Mouse (Mus musculus): ENCODE data around the gene Nectin4.

Nectin4 gene

DNA sequence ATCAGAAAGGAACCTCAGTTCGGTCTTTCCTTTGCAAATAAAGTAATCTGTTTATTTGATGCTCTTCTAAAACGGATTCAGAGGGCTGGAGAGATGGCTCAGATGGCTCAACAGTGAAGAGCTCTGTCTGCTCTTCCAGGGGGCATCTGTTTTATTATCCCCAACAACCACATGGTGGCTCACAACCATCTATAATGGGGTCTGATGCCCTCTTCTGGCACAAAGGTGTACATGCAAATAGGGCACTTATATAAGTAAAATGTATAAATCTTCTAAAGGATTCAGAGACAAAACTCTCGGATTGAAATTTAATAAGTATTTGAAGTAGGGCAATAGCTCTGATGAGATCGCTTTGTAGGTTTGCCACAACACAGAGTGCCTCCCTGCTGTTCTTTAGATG lies 11.5 kb upstream of the Nectin4 start:
- DNase-seq (ENCODE audit: low read depth in 2 of 2, low spot score in 2 of 2): peak; percentile 47 to 55

DNA sequence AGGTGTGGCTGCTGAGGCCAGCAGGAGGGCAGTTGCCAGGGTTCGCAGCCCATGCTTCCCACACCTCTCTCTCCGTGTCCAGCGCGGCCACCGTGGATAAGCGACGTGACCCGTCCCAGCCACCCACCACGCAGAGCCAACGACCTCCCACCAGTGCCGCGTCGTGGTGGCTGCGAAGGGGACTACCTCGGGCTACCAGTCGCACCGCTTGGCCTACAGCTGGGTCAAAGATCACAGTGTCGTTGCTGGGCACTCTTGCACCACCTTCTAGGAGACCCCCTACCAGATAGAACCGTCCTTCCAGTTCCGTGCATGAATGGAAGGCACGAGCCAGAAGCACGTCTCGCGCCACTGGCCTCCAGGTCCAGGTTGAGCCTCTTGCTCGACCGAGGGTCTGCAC lies 9.6 kb upstream of the Nectin4 start:
- DNase-seq (ENCODE audit: low read depth in 2 of 2, low spot score in 2 of 2): no peak

DNA sequence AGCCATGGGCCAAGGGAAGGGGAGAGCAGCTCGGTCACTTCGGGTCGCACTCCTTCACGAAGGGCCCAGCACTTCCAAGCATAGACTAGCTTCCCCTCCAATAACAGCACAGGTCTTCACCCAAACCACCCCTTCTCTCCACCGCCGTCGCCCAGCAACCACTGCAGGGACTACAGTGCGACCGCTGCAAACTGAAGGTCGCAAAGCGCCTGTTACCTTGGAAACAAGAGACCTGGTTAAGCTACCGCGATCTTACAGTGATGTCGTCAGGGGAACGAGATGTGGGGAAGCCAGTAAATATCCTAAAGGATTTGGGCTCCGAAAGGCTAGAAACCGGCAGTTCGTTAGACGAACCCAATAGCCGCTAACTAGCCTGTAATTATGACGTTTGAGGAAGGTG lies 9.2 kb upstream of the Nectin4 start, which contains the start of gene Klhdc9:
TSS of gene Klhdc9 (minus strand) at position 143 of the 400 bp plus-strand sequence.
- DNase-seq (ENCODE audit: low read depth in 2 of 2, low spot score in 2 of 2): peak; percentile 87 to 93

DNA sequence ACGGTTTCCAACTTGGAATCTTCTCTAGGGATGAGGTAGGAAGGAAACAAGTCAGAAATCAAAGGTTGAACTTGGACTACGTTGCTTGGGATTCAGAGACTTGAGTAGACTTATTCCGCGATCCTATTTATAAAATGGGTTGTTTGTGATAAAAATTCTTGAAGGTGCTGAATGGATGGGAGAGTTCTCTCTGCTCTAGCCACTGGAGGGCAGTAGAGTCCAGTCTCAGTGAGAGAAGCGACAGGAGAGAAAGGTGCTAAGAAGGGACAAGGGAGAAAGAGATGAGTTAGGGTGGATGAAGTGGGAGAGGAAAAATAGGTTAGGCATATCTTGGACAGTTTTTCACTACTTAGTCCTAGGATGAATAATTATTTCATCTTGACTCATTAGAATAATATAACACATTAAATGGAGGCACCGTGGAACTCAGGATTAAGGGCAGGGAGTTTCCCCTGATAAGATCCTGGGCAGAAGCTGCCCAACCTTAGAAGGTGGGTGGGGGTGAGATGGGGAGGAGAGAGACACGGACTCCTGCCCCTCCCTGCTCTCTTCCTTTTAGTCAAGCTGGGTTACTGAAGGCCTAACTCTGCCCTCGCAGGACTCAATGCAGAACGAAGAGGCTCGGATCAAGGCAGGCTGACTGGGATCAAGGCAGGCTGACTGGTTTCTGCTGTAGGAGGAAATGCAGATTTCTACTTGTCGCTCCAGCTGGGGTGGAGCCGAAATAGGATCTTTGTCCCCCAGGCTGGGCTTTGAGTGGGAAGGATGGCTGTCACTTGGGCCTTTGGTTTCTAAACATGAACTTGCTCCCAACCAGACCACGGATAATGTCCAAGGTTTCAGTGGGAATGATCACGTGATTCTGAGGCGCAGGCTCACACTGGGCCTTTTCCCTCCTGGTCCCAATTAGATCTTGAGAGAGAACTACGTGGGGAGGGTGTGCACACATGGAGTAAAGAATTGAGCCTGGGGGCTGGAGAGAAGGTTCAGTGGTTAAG lies 8.5 kb upstream of the Nectin4 start:
- peak; percentile 63 to 75 for DNase-seq (ENCODE audit: low read depth in 2 of 2, low spot score in 2 of 2)

DNA sequence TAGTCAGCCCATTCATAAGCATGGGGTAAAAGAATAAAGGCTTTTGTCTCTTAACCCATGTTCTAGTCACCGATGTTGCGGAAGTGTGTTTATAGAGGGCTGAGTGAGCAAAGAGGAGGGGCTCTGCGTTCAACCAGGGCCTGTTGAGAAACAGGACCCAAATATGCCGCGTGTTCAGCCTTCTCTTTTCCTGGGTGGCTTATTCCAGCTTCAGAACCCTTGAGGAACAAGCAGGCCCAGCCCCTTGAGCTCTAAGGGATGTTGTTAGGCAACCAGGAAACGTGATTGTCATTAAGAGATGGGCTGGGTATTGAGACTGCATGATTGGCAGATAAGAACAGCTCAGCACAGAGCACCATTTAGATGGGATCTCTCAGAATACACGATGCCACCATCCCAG lies 4.0 kb upstream of the Nectin4 start:
- no peak for DNase-seq (ENCODE audit: low read depth in 2 of 2, low spot score in 2 of 2)

DNA sequence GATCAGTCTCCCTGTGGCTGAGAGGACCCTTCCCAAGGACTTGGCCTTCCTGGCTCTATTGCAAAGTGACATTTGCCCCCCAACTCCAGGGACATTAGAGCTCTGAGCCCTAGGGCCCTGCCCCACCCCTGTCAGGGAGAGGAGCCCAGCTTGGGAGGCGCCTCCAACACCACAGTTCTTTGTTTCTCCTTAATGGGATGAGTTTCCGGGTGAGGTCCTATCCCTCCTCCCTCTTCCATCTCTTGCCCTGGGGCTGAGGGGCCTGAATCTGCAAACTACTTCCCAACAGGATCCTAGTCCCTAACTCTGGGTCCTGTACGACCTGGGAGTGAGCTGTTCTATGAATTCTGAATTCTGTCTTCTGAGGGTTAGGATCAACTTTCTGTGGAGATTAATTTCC lies 3.0 kb downstream of the Nectin4 start:
- DNase-seq (ENCODE audit: low read depth in 2 of 2, low spot score in 2 of 2): no peak

DNA sequence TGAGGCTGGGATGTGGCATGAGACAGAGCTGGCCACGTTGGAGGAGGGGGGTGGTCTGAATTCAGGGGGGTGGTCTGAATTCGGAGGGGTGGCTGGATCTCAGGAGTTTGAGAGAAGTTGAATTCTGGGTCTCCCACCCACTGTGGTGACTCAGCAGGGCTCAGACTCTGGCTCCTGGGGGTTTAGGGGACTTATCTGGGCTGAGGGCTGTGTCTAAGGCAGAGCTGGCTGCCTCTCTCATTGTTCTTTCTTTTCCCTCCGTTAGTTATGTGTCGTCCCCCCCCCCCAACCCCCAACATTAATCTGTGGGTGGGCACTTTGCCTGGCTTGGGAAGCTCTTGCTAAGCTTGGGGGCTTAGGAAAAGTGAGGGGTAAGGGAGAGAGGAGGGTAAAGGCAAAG lies 4.0 kb downstream of the Nectin4 start:
- DNase-seq (ENCODE audit: low read depth in 2 of 2, low spot score in 2 of 2): no peak

DNA sequence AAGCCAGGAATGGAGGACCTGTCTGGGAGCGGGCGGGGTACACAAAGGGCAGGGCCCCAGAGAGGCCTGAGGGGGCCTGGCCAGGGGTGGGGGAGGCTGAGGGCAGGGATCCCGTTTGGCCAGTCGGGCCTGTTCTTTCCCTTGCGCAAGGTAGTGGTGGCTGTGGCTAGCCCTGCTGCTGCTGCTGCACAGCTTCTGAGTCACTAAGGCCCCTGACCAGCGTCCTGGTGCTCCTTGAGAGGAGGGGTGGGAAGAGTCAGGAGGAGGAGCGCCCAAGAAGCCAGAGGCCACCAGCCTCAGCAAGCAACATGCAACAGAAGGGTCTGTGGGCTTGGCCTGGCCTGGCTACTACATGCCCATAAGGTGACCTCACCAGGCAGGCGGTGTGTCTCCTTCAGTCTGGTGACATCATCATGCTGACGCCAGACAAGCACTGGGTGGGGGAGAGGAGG lies 5.8 kb downstream of the Nectin4 start:
- DNase-seq (ENCODE audit: low read depth in 2 of 2, low spot score in 2 of 2): no peak

DNA sequence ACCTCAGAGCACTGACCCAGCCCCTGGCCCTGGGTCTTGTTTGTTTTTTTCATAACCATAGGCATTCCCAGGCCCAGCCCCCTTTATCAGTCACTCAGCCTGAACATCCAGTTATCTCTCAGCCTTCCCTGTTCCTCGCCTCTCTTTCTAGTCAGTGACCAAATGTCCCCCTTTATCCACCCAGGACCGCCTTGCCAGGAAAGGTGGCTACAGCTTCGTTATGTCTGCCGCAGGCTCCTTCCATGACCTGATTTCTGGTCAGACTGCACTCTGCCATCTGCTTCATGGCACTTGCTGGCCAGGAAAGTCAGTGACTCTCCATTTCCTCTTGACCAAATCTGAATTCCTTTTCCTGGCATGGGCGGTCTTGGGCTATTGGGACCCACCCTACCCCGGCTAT lies 8.4 kb downstream of the Nectin4 start:
- no peak for DNase-seq (ENCODE audit: low read depth in 2 of 2, low spot score in 2 of 2)

DNA sequence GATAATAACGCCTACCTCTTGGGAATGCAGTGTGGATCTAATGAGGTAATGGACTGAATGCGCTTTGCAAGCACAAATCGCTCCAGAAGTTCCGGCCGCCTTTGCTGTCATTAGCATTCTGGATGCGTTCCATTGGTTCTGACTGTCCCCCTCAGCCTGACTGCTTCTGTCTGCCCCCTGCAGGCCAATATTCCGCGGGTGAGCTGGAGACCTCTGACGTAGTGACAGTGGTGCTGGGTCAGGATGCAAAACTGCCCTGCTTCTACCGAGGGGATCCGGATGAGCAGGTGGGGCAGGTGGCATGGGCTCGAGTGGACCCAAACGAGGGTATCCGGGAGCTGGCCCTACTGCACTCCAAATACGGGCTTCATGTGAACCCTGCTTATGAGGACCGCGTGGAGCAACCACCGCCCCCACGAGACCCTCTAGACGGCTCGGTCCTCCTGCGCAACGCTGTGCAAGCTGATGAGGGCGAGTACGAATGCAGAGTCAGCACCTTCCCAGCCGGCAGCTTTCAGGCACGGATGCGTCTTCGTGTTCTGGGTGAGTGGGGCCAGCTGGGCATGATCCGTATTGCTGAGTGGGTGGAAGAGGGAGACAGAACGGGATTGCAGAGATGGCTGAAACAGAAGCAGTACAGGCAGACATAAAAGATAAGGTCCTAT lies 10.2 kb downstream of the Nectin4 start:
- DNase-seq (ENCODE audit: low read depth in 2 of 2, low spot score in 2 of 2): peak; percentile 75 to 87

DNA sequence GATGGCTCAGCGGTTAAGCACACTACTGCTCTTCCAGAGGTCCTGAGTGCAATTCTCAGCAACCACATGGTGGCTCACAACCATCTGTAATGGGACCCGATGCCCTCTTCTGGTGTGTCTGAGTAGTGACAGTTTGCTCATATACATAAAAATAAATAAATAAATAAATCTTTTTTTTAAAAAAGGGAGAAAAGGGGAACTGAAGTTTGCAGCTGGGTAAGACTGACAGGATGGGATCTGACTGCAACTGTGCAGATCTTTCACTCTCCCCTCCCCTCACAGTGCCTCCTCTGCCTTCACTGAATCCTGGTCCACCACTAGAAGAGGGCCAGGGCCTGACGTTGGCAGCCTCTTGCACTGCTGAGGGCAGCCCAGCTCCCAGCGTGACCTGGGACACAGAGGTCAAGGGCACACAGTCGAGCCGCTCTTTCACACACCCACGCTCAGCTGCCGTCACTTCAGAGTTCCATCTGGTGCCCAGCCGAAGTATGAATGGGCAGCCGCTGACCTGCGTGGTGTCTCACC lies 12.3 kb downstream of the Nectin4 start:
- no peak for DNase-seq (ENCODE audit: low read depth in 2 of 2, low spot score in 2 of 2)

DNA sequence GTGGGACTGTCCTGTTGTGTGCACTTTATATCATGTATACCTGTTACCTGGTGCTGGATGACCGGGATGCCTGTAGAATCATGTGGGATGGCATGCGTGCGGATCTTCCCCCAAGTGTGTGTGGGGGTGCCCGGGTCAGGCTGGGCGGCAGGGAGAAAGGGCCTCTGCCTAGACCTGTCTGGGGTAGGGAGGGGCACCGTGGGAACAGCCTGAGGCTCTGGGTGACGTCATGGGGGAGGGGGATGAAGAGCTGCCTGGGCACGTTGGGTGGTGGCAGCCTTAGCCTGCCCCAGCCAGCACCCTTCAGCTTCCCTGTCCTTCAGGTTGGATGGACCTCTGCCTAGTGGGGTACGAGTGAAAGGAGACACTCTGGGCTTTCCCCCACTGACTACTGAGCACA lies 14.5 kb downstream of the Nectin4 start:
- DNase-seq (ENCODE audit: low read depth in 2 of 2, low spot score in 2 of 2): no peak

DNA sequence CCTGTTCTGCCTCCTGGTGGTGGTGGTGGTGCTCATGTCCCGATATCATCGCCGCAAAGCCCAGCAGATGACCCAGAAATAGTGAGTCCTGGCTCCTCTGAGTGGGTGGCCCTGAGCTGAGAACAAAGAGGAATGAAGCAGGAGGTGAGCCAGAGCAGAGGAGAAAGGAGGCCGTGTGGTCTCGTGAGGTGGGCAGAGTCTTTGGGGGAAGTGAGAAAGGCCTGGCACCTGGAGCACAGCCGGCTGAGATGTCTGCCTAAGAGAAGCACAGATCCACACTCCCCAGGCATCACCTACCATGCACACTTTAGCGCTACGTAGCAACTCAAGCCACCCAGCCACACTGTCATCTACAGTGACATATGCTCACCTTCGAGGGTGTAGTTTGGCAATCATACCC lies 15.3 kb downstream of the Nectin4 start:
- DNase-seq (ENCODE audit: low read depth in 2 of 2, low spot score in 2 of 2): no peak

DNA sequence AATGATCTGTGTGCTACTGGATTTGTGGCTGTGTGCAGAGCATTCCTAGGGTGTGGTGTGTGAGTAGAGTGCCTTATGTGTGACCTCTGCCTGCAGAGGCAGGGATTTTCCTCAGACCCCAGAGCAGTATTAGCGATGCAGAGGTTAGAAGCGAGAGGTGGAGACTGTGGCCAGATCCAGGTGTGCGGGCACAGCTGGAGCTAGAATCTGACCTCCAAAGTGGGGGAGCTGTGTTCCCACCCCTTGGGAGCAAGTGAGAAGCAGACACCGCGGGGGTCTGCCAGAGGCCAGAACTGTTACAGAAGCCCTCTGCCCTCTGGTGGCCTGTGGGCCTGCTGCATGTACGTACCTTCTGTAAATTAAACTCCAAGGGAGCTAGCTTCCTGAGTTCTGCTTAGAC lies 17.2 kb downstream of the Nectin4 start:
- peak; percentile 31 to 39 for DNase-seq (ENCODE audit: low read depth in 2 of 2, low spot score in 2 of 2)

DNA sequence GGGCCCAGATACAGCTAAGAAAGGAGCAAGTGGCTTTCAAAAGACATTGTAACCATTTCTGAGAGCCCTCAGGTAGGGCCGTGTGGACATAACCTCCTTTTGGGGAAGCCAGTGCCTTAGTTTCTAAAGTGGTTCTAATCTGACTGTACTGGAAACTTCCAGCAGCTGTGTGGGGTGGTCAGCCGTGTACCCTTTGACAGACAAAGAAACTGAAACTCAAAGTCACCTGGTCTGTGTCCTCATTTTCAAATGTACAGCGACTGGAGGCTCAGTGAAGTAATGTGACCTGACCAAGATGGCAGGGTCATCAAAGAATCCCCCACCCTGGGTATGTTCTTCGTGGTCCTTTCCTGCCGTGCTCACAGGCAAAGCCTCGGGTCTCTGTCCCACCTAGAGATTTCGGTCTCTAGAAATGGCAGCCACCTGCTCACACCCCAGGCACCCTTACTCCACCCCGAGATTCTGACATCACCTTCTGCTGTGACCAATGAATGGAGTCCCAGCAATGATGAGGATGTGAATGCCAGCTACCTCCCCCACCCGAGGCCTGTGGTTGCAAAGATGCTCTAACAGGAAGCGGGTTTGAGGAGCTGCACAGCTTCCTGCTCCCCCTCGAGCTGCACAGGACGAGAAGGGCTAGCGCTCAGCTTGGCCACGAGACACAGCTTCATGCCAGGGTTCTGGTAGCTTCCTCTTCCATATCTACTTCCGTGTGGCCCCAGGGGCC lies 18.6 kb downstream of the Nectin4 start, which contains the start of gene Arhgap30:
TSS of gene Arhgap30 (plus strand) at position 579 of the 727 bp plus-strand sequence.
- DNase-seq (ENCODE audit: low read depth in 2 of 2, low spot score in 2 of 2): peak; percentile 93 to 95

DNA sequence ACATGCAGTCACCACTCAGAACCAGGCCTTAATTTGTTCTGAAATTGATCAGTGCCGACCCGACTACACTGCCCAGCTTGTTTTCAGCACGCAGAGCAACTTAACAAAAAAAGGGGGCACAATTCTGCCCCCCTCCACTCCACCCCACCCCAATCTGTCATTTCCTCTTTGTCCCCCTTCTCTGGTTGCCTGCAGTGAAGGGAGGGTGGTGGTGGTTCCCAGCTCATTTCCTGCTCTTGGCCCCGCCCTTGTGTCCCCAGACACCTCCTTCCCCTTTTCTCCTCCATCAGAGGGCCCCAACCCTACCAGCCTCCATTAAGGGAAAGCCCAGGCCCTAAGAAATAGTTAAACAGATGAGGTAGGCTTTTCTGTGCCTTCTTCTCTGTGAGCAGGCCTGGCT lies 20.2 kb downstream of the Nectin4 start:
- peak; percentile 66 to 79 for DNase-seq (ENCODE audit: low read depth in 2 of 2, low spot score in 2 of 2)

DNA sequence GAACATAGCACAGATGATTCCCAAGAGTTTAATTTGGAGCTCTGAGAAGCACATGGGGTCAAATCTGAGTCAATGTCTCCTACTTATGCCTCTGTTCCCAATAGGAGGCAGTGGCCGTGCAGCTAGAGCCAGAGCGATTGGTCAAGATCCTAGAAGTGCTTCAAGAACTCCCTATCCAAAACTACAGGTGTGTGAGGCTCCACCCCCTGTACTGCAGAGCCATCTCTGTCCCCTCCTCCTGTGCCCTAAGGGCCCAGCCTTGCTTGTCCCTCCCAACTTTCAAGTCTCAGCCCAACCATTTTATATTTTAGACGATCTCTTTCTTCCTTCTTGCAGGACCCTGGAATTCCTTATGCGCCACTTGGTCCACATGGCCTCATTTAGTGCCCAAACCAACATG lies 31.9 kb downstream of the Nectin4 start:
- DNase-seq (ENCODE audit: low read depth in 2 of 2, low spot score in 2 of 2): no peak

DNA sequence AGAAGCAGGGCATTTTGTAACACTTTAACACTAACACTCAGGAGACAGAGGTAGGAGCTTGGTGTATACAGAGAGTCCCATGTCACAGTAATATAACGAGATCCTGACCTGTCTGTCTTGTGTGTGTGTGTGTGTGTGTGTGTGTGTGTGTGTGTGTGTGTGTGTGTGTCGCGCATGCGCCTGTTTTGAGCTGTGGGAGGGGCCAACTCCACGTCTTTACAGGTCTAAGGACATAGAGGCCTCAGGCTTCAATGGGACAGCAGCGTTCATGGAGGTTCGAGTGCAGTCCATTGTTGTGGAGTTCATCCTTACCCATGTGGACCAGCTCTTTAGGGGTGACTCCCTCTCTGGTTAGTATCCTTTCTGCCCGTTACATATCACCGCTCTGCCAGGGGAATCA lies 33.1 kb downstream of the Nectin4 start:
- DNase-seq (ENCODE audit: low read depth in 2 of 2, low spot score in 2 of 2): no peak

DNA sequence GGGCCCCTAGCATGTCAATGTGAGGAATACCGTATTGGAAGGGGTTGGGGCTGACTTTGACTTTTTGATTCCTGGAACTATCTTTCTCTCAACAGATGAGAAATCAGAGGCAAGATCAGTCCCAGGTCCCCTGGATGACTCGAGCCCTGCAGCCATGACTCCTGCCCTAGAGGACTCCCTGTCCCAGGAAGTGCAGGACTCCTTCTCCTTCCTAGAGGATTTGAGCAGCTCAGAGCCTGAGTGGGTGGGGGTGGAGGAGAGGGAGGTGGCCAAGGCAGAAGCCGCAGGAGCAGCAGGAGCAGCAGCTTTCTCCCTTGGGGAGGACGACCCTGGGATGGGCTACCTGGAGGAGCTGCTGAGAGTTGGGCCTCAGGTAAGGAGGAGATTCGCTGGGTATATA lies 37.4 kb downstream of the Nectin4 start:
- no peak for DNase-seq (ENCODE audit: low read depth in 2 of 2, low spot score in 2 of 2)

DNA sequence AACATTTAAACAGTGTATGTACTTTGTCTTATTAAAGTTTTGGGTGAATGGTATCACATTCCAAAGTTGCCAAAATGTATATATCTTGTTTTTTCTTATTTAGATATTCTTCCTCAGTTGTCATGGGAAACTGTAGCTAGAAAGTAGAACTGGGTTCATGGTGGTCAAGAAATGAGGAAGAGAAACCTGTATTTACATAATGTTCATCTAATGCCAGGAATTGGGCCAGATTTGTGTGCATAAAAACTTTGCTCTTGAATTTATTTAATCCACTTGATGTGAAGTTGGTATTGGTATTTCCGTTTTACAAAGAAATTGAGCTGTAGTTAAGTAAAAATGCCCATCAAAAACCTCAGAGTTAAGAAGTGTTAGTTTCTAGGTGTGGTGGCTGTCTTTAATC lies 40.3 kb downstream of the Nectin4 start:
- DNase-seq (ENCODE audit: low read depth in 2 of 2, low spot score in 2 of 2): no peak

DNA sequence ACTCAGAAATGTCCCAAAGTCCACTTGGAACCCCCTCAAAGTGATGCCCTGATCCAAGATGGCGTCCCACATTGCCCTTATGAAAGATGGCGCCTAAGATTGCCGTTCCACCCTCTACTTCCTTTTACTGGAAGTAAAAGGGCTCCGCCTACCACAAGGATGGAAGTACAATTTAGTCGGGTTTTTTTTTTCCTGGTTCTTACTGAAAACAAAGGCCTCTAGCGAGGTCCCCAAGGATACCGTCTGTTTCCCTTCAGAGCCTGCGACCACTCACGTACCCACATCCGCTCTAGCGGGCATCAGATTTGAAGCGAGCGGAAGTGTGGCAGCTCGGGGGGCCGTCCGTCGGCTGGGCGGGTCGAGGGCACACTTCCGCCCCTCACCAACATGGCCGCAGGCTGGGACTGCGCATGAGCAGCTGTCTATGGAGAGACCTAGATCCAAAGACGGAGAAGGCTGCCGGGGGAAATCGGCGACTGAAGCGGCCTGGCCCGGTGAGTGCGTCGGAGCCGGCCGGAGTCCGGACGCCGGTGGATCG lies 41.1 kb downstream of the Nectin4 start, which contains the start of gene Usf1:
TSS of gene Usf1 (plus strand) at position 367 of the 538 bp plus-strand sequence.
- peak; percentile 94 to 95 for DNase-seq (ENCODE audit: low read depth in 2 of 2, low spot score in 2 of 2)
